Mouse (Mus musculus) layer of hippocampus, postnatal 10 days (tissue): Measurements from ENCODE around the gene Relt. TPM values are rescaled to one million over a fixed set of nuclear protein-coding genes. Genes with fewer than 3 reads are reported as not detected.
"Not testable (repeated sequence)": the region's sequence is repeated elsewhere in the genome, so short reads cannot be mapped to it uniquely, and the experiment has no call there.

Experiments used
- DNase-seq, 2 experiments: peaks; one replicate each; pipeline ENCODE4 v3.0.0; 2021; ENCODE audit warnings: low spot score in 2 of 2
- total RNA-seq, 2 experiments: library from RNA; stranded (reverse); gene quantifications; 2 replicates each; pipeline ENCODE4 v1.2.3; 2021

Gene Relt
- total RNA-seq, 2 experiments from 2014 or later = 8.1 to 9.7 TPM

DNA sequence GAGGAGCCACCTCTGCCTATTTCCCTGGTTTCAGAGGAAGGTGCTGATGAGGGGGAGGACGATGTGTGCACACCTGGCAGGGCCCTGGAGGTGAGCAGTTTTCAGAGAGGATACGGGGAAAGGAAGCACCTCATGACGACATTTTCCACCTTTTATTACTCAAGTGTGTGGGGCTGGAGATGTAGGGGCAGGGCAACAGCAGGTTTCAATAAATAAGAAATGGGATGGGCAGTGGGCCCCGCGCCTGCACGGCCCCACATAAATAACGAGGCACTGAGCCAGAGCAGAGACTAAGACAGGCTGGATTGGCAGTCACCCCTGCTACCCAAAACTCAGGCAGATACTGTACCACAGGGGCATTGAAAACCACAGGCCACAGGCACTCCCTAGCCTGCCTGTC, 17.2 kb downstream of the Relt start:
- not testable (repeated sequence) for DNase-seq

GRCm38 (mm10) chr7:100845412-100845811, 17.8 kb downstream of the Relt start:
- DNase-seq = no peak

DNA sequence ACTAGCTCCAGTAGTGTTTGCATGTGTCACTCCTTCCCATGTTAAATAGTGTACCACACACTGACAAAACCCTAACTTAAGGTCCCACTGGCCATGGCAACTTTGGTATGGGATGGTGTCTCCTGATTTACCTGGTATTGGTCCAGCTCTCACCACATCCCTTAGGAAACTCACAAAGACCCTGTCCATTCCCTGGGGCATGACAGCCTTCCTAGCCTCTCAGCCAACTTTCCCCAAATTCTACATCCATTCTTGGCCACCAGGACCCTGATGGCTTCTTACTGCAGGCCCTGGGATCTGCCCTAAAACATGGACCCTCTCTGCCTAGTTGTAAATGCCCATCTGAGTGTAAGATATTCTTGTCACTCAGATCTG, 18.2 kb downstream of the Relt start:
- DNase-seq = no peak

DNA sequence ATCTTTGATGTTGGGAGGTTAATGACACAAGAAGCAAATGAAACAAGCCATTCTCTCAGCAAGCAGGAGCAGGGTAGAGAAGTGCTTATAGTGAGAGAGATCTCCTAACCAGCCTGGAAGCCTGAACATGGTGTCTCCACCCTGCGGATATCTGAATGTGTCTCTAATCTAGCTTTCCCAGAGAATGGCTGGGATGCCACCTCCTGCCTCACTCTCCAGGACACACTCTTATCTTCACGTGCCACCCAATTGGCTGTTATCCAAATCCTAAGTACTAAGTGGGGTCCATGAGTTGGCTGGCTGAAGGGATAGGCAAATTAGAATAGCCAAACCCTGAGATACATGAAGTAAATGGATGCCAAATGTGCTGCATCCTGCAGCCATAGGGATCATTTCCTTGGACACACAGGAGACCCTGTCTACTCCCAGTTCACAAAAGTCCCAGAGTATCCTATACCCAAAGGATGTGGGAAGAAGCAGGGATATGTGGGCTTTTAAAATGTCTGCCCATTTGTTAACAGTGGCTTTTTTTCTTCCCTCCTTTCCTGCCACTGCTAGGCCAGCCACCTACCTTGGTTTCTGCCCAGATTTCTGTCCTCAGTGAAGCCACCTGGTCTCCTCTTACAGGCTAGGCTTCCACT, 18.7 kb downstream of the Relt start:
- peak in 1 of 2 experiments; percentile 17 for DNase-seq

DNA sequence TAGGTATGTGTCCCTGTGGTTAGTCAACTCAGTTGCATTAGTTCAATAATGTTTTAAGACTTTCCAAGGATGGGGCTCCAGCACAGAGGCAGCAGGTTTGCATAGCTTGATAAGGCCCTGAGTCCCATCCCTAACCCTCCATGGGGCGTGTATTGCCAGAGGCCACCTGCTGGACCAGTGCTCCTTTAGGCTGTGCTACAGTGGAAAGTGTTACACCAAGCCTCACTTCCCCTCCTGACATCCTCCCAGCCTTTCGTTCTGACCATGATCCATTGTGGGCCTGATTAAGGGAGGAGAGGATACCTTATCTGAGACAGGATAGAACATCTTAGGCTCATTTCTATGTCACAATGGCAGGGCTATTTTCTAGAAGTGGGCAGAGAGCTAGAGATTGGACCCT, 19.4 kb downstream of the Relt start:
- DNase-seq = no peak

GRCm38 (mm10) chr7:100842175-100842574, 21.1 kb downstream of the Relt start:
- no peak for DNase-seq

DNA sequence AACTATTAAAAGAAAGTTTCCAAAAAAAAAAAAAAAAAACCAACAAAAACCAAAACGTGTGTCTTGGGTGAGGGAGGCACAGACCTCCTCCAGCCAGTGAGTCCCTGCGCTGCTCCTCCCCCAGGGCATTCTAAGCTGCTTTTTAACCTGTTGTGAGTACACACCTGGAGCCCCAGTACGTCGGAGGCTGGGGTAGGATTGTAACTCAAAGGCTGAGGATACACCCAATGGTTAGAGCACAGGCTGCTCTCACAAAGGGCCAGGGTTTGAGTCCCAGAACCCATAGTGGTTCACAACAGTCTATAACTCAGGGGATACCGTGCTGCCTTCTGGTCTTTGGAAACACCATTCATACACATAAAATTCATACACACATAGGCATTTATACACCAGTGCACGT, 21.6 kb downstream of the Relt start:
- DNase-seq = no peak

DNA sequence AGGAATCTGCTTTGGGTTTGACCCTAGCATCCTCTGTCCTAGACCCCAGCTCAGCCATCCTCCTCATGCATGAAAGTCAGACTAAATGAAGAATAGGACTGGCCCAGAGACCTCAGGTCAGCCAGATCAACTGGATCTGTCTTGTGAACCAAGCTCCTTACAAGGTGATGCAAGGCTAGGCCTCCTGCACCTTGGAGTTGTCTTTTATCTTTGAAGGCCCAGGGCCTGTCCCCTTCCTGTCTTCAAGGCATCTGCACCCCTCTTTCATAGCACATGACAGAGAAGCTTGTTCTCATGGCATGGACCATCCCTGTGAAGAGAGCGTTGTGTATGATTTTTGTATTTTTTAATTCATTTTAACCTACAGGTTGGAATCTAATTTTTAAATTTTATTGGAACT, 22.3 kb downstream of the Relt start:
- DNase-seq = no peak

- peak in 1 of 2 experiments; percentile 7 for DNase-seq
These were observed 23.4 kb downstream of the Relt start for GRCm38 (mm10) chr7:100839632-100840402.

- no peak for DNase-seq
These were observed 25.5 kb downstream of the Relt start for GRCm38 (mm10) chr7:100837701-100838100.

DNA sequence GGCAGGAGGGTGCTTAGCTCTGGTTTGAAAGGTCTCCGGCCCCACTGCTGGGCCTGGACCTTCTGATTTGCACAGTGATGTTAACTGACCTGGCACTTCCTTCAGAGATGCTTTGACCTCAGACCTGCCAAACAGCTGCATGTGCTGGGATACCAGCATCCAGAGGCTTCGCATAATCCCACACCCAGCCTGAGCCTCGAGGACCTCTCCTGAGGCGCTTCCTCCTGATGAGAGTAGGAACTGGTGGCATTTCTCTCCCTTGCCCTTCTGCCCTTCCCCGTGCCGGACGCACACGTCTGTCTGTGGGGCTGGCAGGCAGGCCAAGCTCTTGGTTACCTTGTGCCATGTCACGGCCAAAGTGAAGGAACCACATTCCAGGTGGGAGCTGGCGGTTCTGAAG, 26.6 kb downstream of the Relt start:
- no peak for DNase-seq

DNA sequence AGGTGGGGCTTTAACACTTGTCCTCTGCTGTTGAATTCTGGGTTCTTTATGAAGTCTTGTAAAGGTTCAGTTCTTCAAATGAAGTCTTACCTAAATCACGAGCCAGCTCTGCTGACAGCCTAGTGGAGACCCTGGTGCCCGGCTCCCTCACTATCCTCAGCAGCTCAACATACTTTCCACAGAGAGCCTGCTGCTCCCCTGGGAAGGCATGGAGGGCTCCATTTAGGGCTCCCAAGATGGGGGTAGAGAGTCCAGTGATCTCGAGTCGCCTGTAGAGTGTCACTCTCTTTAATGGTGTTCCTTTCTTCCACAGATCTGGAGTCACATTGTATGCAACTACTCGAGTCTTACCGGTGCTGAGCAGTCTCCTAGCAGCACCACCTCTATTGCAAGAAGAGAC, 27.5 kb downstream of the Relt start:
- no peak for DNase-seq

GRCm38 (mm10) chr7:100835168-100835567, 28.1 kb downstream of the Relt start:
- DNase-seq = no peak

GRCm38 (mm10) chr7:100833859-100834258, 29.4 kb downstream of the Relt start:
- DNase-seq = no peak

- DNase-seq = no peak
These were observed 34.7 kb downstream of the Relt start for GRCm38 (mm10) chr7:100828549-100828948.

GRCm38 (mm10) chr7:100824661-100825060, 38.6 kb downstream of the Relt start:
- no peak for DNase-seq

GRCm38 (mm10) chr7:100818401-100819064, 44.7 kb downstream of the Relt start:
- peak; percentile 24 to 49 for DNase-seq

DNA sequence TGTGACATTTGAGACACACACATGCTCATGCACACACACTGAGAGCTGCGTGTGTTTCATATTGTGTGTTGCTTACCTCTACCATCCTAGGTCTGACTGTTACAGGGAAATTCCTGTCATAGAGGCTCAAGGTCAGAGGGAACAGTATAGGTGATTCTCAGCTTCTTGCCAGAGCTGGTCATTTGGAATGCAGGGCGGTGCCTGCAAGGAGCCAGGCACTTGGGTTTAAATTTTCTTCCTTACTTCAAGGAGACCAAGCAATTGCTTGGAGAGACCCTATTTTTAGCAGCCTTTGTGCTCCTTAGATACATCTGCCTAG, 45.8 kb downstream of the Relt start:
- DNase-seq = no peak

GRCm38 (mm10) chr7:100816759-100817441, 46.3 kb downstream of the Relt start:
- DNase-seq = peak; percentile 52 to 72

DNA sequence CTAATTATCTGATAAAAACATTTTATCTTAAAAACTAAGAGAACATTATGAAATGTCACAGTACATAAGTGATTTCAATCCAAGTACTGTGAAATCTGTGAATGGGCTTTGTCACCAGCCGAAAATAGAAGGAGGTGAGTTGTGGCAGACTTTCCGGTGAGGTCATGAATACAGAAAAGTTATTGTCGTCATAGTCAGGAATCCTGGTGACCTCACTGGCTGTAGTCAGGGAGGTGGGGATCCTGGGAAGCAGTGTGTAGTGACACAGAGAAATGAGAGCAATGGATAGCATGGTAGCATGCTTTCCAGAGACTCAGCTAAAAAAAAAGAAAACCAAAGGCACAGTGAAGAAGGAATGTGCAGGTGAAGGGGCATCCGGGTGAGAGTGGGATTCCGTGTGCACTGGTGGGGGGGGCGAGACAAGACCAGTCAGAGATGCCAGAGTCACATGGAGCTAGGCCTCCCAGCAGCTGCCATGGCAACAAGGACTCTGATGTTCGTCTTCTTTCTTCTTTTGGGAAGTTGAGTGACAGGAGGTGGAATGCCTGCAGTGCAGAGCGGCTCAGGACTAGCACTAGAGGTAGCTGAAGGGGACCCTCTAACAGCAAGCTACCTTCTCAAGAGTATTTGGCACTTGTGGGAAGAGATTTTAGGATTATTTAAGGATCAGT, 47.2 kb downstream of the Relt start:
- DNase-seq = no peak

GRCm38 (mm10) chr7:100812641-100813040, 50.6 kb downstream of the Relt start:
- DNase-seq = no peak
